Mouse (Mus musculus) spleen, adult 18-20 months (tissue): ENCODE measurements around the gene Osbpl8.

Experiments used
- DNase-seq, 2 experiments: peaks; one replicate each; pipeline ENCODE4 v3.0.0; 2022; ENCODE audit warnings: mixed read lengths in 2 of 2

Osbpl8 gene

DNA sequence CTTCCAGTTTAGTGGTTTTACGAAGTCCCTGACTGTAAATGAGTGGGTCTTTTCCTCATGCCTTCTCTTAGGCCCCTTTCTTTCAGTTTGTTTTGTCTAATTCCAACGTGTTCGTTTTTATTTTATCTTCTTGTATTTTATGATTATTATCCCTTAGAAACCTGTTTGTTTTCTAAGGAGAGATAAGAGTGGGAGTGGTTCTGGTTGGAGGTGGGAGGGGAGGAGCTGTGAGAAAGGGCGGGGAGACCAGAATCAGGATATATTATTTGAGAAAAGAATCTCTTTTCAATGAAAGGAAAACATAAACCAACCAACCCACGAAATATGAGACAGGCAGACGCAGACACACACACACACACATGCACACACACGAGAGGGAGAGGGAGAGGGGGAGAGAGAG, 9.0 kb upstream of the Osbpl8 start:
- DNase-seq, result no peak

DNA sequence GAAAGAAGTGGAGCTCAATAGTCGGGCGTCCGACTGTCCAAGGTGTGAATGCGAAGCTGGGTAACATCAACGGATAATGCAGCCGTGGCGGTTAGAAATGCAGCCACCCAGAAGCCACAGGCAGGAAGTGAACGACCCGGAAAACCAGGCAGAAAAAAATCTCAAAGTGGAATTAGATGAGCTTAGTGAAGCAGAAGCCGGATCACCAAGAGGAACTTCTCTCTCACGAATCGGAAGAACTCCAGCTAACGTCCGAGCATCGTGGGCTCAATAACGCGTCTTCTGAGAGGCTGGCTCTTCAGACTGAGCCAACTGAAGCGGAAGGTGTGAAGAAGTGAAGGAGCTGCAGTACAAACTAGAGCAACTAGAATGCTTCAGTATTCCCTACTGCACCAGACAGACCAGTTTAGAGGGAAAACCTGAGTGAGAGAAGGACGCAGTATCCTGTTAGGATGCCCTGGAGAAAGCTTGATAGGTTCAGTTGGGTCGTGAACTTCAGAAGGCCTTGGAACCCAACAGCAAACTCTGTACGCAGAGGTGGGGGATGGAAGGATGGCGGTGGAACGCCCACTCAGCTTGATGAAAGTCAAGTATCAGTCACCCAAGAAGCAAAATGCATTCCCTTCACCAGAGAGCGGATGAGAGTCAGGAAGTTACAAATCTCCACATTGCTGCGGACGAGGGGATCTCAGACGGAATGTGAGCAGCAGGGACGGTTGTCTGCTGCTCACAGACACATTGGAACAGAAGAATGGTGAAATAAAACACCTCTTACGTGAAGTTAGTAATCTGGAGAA, 8.0 kb upstream of the Osbpl8 start:
- DNase-seq, result no peak

DNA sequence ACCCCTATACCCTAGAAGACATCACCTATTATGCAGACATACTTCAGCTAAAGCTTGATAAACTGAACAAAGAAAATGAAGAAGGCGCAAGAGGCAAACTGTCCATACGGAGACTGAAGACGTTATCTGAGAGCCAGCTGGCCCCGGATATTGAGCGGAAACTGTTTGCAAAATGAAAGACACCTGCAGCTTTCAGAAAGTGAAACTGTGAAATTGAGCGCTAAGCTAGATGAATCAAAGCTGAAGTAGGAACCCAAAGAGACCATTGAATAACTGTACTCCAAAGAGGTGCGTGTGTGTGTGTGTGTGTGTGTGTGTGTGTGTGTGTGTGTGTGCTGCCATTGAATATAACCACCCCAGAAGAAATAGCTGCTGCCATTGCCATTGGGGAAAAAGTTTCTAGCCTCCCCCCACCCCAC, 7.3 kb upstream of the Osbpl8 start:
- DNase-seq, result peak; percentile 22 to 46

DNA sequence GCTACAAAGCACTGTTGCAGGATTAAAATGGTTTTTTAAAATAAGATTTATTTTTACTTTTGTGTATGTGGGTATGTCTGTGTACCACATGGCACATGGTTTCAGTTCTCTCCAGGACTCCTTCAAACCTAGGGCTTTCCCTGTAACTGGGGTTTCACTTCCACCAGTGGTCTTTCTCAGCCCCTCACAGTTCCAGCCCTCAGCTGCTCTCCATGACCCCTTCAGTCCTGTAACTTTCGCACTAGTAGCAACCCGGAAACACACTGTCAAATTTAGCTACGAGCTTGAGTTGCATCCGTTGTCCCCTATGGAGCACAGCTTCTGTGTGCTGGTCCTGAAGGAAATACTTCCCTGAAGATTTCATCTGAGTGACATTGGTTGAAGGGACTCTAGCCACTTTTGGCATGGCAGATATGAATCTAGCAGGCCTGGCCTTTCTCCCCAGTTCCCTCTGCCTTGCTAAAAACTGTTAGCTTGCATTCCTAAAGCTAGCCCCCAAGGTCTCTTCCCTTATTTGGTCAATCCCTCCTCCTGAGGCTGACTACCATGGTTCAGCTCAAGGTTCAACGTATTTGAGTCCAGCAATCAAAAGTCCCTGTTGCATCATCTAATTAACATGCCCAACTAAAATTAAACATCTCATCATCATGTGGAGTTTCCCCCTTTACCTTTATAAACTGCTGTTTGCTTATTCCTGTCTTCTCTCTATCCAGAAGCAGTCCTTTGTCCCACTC, 4.6 kb upstream of the Osbpl8 start:
- no peak for DNase-seq

DNA sequence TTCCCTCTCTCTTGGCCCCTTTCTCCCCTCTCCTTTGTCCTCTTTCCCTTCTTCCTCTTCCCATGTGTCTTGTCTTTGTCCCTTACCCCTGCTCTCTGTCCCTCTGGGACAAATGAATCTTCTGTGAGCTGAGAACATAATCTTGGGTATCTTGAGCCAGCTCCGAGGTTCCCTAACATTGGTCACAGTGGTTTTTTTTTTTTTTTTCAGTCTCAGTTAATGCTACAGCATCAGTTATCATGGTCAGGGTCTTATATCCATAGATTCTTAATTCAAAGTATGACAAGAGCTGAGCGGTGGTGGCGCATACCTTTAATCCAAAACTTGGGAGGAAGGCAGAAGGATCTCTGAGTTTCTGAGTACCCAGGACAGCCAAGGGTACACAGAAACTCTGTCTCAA, 4.0 kb upstream of the Osbpl8 start:
- DNase-seq, result no peak

DNA sequence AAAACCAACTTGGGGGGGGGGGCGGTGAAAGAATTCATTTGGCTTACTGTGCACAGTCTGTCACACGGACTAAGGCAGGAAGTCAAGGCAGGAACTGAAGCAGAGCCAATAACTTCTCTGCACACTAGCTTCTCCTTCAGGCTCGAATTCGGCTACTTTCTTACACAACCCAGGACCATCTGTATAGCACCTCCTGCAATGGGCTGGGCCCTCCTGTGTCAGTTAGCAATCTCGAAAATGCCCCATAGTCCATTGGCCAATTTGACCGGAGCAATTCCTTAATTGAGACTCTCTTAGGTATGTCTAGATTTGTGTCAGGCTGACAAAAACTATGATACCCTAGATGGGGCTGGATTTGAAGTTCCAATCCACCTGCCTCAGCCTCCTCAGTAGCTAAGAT, 3.2 kb upstream of the Osbpl8 start:
- DNase-seq, result no peak

DNA sequence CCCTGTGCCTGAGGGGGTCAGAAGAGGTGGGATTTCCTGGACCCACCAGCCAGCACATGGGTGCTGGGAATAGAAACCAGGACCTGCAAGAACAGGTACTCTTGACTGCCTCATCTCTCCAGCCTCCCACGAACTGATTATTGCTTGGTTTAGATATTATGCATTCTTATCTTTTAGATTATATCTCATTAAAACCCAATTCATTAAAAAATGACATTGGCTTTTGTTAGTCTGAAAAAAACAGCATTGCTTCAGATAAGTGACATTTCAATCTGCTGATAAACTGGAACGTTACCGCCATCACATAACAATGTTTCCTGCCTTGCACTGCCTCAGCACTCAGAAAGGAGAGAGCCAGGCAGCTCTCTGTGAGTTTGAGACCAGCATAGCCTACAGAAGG, 1.5 kb upstream of the Osbpl8 start:
- no peak for DNase-seq

DNA sequence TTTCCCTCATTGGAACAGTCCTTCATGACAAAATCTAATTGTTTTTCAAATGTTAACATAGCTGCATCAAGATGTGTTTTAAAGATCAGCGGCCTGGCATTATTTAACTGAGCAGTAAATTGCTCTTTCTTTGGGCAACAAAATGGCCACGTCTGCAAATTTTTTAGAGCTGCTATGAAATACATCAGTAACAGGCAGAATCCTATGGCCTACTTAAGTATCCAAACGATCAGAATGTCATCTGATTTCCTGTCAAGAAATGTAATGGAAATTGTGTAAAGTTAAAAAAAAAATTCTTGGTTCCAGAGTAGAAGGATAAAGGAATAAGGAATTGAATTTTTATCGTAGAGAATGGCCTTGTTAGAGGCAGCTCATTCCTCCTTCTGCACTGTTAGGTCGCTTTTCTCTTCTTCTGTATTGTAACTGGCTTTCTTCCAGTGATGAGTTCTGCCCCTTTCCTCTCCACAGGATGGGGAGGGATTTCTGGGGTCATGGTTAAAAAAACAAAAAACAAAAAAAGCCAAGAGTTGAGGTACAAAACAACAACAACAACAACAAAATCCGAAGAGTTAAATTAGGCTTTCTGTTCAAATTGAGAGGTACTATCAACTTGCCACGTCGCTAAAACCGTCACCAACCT, 831 bp upstream of the Osbpl8 start:
- DNase-seq, result no peak

DNA sequence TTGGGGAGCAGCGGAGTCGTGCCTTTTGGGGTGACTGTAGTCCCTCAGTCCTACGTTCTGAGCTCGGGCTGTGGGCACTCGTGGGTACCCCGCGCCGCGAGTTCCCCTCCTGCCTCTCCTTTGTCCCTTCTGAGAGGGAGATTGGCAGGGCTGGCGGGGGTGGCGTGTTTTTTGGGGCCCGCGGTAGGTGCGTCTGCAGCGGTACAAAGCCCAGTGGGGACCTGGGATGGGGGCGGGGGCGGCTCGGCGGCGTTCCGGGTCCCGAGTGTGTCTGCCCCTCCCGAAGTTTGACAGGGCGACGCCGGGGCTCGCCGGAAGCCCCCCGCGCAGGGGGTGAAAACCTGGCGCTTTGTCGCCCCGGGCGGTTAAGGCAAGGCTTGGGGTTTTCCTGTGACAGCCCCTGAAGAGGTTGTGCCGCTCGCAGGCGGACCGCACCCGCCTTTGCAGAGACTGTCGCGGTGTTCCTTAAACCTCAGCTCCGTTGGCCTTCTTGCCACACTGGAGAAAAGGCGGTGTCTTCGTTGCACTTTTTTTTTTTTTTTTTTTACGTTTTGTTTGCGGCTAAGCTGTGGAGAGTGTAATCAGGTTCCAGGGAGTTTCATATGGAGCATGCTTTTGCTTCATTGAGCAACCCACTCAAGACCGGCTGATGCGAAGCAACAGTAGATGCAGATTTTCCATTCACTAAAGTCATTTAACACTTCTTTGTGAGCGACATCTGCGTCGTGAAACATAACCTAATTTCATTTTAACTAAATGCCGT, 848 bp downstream of the Osbpl8 start:
- DNase-seq, result peak; percentile 72 to 76

DNA sequence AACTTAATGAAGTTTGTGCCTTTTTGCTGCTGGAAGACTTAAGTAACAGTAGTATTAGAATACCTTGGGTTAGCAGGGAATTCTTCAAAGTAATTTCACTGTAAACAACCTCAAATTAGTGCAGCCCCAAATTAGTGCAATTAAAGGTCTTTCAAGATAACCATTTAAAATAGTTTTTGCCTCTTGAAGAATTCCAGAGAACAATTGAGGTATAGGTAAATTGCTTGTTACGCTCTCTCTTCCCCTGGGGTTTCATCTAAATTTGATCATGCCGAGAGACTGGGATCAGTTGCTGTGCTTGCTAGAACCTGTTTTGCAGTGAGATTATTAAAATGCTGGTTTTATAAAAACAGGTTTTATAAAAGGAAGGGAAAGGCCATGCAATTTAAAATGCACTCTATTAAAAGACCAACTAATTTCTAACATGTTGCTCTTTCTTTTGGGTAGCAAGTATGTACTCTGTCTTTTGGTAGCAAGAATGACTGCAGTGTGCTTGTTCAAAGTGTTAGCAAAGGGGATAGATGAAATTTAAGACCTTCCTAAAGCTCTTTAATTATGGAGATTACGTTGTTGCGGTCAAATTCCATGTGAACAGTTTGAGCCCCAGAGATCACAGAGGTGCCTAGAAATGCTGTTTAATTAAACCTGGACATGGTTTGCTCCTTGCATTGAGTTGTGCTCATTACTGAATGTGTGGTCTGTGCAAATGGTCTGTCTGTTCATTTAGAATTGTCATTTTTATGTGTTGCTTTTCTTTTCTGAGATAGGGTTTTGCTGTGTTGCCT, 1.7 kb downstream of the Osbpl8 start:
- DNase-seq, result no peak

DNA sequence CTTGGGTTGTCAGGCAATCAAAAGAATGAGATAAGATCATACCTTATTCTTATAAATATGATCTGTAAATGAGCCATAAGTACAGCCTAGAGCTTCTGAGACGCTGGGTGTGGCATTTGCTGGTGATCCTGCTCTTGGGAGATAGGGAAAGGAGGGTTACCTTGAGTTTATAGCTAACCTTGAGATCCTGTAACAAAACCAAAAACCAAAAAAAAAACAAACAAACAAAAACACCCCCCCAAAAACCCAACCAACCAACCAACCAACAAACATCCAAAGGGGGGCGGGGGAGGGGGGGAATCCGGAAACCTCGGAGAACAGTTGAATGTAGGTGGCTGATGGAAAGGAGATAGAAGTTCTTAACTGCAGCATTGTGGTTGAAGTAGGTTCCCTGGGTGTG, 2.9 kb downstream of the Osbpl8 start:
- no peak for DNase-seq

DNA sequence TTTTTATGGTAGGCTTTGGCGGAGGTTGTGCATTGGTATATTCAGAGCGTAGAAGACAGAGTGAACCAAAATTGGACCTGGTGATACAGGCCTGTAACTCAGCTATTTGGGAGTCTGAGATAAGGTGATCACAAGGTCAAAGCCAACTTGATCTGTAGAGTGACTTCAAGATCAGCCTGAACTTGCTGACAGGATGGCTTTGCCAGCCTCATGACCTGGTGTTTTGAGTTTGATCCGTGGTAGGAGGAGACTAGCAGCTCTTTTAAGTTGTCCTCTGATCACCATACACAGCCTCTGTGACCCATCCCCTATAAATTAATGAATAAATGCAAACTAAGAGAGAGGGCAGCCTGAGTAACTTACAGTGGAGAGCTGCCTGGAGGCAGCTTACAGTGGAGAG, 3.8 kb downstream of the Osbpl8 start:
- no peak for DNase-seq

DNA sequence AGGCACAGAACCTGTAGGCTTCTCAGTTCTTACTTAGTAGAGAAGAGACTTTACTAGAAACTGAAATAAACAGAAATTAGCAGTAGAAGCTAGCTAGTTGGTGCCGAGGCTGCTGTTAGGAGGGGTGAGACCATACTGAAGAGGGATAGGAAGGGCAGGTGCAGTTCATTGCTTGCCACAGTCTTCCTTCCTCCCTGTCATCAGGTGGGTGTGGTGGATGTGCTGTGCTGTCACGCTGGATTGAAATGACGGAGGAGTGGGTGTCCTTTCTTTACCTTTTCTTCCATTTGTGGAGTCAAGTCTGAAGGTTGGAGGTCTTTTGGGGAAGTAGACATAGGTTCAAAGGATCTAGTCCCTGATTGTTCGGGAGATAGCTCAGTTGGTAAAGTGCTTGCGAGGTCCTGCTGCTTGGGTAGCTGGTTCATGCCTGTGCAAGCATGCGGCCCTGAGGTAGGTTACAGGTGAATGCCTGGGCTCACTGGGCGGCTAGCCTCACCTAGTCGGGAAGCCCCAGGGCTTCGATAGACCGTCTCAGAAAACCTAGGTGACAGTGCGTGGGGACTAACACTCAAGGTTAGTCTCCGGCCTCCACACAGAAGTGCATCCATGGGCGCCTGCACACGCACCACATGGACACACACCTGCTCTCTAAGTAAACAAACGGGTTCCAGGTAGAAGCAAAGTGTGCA, 6.8 kb downstream of the Osbpl8 start:
- no peak for DNase-seq

DNA sequence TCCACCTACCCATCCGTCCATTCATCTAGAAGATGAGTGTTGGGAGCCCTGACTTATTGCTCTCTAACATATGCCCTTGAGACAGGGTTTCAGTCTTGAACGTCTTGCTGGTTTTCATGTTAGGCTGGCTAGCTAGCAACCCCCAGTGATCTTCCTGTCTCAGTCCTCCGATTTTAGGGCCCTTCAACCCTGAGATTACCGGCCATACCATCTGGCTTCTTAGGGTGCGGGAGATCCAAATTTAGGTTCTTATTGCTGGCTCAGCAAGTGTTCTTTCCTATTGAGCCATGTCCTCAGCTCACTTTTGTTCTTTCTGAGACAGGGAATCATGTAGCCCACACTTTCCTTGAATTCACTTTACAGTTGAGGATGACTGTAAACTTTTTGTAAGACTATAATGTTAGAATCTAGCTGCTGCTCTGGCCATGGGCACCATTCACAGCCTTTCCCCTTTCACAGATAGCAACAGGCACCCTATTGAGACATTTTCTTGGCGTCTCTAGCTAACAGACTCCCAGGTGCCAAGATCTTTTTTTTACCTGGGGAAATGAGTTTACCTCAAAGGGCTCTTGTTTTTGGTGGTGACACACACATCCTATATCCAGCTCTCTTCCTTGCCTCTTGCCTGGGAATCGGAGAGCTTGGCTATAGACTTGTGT, 9.2 kb downstream of the Osbpl8 start:
- no peak for DNase-seq

DNA sequence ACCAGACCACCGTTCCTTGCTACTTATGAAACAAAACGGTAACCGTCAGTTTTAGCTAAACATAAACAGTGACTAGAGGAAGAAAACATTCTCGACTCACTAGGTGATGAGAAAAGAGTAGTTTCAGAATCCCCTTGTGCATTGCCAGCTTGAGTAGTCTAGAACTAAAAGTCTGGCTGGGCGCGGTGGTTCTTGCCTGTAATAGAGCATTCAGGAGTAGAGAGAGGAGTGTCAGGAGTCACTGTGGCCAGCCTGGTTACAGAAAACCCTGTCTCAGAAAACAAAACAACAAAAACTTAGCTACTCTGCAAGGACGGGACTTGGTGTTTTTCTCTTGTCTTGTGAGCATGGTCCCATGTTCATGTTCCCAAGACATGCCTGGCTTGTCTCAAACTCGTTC, 12.8 kb downstream of the Osbpl8 start:
- no peak for DNase-seq

DNA sequence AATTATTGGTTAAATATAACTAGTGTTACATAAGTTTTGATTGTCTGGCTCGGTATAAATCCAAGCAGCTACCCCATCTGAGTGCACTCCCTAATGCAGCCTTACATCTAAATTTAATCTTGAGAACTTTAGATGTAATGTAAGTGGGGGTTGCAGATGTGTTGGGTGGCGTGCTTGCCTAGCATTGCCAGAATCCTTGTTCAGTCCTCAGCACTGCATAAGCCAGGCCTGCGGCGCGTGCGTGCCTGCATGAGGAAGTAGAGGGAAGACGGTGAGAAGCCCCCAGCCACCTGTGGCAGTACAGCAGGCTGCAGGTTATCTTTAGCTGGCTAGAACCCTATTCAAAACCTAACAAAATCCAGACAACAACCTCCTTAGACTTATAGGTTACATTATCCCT, 13.5 kb downstream of the Osbpl8 start:
- no peak for DNase-seq

DNA sequence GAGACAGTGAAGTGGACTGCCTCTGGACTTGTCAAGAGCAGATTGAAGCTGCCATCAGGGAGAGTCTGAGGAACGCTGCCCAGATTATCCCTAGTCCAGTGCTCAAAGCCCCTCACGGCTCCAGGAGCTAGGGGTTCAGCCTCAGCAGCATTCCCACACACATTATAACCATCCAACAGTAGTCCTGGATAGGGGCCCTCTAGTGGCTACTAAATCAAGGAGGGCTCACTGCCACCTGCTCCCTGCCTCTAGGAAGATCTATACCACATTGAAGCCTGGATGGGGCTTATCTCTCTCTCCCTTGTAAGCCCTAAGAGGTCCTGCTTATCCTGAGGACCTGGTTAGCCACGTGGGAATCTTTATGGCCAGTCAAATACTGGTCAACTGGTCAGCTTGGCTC, 16.1 kb downstream of the Osbpl8 start:
- DNase-seq, result no peak

DNA sequence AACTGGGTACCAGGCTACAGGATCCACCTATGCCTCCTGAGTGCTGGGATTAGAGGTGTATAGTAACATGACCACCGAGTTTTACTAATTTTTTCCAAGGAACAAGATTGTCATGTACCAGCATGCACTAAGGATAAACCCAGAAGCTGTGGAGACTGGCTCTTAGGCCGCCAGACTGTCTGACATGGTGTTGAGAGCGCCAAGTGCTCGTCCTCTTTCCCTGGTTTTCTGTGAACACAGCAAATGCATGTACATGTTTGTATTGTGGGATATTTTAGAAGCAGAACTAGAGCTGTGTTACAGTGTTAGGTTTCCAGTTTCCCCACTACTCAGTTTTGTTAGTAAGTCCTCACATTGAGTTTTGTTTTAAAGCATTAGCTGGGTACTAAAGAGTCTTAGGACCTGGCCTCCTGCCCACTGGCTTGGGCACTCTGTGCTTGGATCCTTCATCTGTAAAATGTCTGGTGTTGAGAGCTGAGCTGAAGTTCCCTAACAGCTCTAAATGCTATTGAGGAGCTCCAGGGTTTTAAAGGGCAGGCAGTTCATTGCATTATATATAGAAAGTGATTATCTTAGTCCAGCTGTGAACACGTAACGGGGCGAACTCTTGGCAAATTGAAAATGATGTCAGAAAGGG, 19.2 kb downstream of the Osbpl8 start:
- no peak for DNase-seq

DNA sequence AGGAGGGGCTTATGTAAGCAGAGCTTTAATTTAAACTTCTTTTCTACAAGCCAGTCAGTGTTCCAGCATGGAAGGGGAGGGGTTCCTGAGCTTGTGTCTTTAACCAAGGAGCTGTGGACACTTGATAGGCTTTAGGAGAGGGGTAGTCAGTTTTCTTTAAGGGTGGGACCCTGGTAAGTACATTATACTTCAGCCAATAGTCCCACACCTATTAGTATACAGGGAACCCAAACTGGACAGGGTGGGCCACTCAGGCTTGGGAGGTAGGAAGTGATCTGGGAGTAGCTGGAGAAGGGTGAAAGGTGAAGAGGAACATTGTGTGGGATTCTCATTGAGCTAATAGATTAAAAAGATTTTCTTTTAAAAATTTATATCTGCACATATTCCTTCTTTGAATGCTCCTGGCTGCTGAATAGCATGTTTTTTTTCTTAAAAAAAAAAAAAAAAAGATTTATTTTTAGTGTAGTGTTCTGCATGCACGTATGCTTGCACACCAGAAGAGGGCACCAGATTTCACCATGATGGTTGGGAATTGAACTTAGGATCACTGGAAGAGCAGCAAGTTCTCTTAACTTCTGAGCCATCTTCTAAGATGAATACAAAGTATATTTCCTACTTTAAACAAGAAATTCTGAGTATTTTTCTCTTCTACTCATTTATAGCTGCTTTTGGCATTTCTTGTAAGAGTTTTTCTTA, 21.2 kb downstream of the Osbpl8 start:
- DNase-seq, result no peak

DNA sequence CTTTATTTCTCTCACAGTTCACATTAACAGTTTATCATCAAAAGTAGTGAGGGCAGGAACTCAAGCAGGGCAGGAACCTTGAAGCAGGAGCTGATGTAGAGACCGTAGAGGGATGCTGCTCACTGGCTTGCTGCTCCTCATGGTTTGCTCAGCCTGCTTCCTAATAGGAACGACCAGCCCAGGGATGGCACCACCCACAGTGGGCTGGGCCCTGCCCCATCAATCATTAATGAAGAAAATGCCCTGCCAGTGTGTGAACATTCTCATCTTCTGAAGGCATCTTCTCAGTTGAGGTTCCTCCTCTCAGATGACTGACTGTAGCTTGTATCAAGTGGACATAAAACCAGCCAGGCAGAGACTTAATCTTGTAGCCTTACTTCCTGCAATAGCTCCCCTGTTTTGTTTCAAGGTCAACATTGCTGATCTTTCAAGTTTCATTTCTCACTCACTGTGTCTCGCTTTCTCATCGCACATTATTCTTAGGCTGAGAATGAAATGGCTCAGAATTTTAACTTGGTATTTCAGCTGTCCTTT, 24.5 kb downstream of the Osbpl8 start:
- no peak for DNase-seq
